Mouse (Mus musculus) megakaryocyte, embryonic 14.5 days (primary cell): Measurements from ENCODE around the gene Mcu.

Experiments
- FLI1 ChIP-seq: IDR thresholded peaks from 2 replicates; pipeline ENCODE4 v1.6.1; 2012; ENCODE audit warnings: low read length, inconsistent platforms, mixed read lengths
- GATA1 ChIP-seq: IDR thresholded peaks from 3 replicates; pipeline ENCODE4 v1.6.1; 2012; ENCODE audit warnings: mixed read lengths, low read length, inconsistent platforms, borderline replicate concordance

DNA sequence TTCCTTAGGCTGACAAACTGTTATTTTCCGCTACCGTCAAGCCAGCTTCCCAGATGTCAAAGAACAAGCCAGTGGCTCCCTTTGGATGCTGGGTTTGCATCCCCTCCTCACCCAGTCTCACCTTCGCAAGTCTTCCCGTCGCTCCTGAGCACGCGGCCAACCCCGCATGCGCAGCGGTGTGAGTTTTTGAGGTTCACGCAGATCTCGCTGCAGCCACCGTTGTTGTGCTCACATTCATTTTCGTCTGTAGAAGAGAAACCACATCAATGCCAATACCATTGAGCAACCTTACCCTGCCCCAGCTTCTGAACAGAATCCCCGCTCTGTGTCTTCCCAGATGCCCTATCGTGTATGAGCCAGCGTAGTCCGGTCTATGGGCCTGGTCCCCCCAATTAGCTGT is 180.7 kb downstream of the Mcu start:
- TF ChIP-seq GATA1 = no peak
- no peak for TF ChIP-seq FLI1
